Mouse (Mus musculus): ENCODE measurements around the gene Kmt2d.
A peak's percentile ranks its signal among the peaks of the same experiment; 100 is the strongest.

Kmt2d gene

DNA sequence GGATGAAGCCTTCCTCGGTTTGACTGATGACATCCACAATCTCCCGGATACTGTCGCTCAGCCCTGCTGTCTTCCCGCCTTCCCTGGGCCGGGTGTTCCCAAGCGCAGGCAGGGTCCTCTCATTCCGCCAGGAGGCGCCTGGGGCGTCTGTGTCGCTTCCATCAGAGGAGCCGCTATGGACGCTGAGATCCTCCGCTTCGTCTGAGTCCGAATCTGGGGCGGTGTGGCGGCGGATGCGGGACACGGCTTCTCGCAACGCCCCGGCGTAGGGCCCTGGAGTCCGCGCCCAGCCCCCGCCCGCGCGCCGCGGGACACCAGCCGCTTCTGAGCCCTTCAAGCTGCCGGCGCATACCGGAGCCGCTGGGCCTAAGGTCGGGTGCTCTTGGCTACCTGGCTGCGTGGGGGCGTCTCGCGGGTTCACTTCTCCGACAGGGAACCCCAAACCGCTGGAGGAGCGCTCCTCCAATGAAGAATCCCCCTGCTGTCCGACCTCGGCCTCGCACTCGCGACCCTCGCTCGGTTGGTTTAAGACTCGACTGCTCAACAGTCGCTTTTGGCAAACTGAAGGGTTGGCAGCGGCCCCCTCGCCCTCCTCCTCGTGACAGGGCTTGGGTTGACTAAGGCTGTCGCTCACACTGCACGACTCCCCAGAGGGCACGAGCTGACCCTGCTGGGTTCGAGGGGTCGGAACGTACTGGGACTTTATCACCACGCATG lies 65.5 kb downstream of the Kmt2d start:
- DNase-seq (ENCODE audit: inconsistent age in 2 of 2, low spot score in 1 of 2): peak; percentile 69 to 88

DNA sequence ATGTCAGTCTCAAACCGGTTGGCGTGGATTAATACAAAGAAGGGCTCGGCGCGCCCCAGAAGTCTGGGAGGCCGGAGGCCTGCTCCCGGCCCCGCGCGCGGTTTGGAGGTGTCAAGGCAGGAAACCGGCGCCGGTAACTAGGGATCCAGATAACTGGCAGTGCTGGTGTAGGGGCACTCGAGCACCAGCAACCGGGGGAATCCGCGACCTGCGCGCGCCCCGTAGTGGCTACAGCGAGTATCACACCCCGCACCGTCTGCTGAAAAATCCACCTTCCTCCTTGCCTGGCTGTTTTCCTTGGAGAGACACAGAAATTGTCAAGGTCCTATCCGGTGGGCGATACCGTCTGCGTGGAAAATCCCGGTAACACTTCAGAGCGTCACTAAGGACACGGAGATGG lies 67.0 kb downstream of the Kmt2d start:
- peak; percentile 83 to 95 for DNase-seq (ENCODE audit: inconsistent age in 2 of 2, low spot score in 1 of 2)

DNA sequence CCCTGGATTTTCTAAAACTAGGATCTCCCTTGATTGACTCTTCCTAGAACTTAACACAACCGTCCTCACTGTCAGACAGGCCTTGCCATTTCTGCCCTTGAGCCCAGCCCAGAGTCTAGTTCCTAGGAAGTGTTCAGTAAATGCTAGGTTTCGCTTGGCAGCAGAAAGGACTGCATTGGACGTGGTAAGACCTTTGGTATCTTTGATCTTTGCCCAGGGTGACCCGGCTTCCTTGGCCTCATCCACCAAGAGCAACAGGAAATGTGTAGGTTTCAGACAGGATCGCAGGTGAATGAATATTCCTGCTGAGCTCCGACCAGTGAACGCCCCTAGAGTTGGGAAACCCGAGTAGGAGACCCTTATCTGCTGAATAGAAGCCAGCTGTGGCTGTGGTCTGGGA lies 68.1 kb downstream of the Kmt2d start:
- no peak for DNase-seq (ENCODE audit: inconsistent age in 2 of 2, low spot score in 1 of 2)

DNA sequence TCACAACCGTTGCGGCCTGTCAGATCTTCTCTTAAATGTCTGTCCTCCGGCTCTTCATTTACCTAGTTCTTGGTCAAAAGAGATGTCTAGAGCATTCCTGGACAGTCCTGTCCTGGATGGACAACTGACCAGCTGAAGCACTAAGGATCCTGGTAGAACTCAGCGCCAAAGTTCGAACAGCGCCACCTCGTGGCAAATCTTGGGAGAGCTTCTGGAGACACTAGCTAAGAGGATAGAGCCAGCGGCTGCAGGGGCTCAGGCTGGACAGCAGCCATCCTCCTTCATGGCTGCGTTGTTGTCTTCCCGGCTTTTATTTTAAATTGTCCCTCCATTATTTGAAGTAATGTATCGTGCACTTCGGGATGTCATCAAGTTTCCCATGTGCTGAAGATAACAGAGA lies 71.6 kb downstream of the Kmt2d start:
- peak; percentile 76 to 92 for DNase-seq (ENCODE audit: inconsistent age in 2 of 2, low spot score in 1 of 2)

DNA sequence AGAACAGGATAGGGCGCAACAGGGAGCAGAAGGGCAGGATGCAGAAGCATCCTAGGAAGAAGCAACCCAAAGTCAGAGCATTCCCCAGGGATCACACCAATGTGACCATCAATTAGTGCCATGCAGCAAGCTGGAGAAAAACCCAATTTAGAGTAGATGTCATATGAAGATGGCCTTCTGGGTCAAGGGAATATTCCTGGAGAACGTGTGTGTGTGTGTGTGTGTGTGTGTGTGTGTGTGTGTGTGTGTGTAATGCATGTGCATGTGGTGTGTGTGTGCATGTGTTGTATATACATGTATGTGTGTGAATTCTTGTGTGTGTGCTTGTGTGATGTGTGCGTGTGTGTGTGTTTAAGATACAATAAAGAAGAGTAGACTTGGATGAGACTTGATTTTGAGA lies 72.1 kb downstream of the Kmt2d start:
- DNase-seq (ENCODE audit: inconsistent age in 2 of 2, low spot score in 1 of 2): no peak

DNA sequence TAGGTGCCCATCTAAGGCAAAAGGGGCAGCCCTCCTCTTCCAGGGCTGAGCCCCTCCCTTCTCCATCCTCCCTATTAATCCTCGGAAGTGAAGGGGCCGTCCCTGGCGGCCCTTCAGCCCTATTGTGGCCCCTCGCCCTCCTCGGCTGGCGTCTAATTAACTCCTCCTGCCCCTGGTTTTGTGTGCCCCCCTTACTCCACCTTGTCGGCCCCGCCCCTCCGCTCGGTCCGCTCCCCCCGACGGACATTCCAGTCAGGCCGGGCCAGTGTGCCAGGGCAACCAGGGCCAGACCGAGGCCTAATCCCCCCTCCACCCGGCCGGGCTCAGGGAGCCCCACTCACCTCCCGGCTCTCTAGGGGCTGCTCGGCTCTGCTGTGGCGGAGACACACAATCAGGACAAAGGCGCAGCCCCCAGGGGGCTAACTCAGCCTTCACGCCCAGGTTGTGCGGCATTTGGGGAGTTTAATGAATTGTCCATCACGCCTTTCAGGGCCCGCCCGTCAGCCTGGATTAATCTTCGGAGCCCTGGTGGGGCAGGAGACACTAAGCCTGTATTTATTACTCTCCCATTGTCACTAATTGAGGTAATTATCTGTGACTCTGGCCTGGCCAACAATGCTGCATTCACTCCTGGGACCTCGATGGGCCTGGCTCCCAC lies 73.0 kb downstream of the Kmt2d start:
- no peak for DNase-seq (ENCODE audit: inconsistent age in 2 of 2, low spot score in 1 of 2)

DNA sequence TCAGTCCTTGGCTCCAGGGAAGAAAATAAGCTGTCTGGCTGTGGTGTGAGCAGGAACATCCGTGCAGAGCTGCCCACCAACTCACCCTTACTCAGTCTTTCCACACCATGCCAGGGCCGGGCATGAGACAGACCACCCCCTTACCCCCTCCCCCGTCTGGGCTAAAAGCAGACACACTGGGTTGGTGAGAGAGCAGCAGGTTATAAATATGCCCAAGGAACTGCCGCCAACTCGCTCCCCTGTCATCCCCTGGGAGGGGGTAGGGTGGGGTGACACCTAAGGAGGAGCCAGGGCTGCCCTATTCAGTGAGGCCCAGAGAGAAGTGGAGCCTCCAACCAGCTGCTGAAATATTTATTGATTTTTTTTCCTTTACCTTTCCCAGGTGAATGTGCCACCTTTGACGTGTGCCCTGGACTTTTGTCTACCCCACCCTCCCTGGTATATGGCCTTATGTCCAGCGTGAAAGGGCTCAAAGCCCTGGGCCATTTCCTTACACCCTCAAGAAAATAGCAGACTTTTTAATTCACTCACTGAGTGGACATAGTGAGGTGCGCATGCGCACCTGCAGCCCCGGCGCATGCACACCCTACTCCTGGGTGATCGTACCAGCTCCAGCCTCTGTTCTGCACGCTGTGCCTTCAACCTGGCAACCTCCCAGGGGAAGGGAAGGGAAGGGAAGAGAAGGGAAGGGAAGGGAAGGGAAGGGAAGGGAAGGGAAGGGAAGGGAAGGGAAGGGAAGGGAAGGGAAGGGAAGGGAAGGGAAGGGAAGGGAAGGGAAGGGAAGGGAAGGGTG lies 74.0 kb downstream of the Kmt2d start:
- DNase-seq (ENCODE audit: inconsistent age in 2 of 2, low spot score in 1 of 2): no peak

DNA sequence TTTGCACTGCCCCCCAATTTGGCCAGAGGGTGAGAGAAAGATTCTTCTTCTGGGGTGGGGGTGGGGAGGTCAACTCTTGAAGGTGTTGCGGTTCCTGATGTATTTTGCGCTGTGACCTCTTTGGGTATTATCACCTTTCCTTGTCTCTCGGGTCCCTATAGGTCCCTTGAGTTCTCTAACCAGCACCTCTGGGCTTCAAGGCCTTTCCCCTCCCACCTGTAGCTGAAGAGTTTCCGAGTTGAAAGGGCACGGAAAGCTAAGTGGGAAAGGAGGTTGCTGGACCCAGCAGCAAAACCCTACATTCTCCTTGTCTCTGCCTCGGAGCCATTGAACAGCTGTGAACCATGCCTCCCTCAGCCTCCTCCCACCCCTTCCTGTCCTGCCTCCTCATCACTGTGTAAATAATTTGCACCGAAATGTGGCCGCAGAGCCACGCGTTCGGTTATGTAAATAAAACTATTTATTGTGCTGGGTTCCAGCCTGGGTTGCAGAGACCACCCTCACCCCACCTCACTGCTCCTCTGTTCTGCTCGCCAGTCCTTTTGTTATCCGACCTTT lies 77.8 kb downstream of the Kmt2d start:
- no peak for DNase-seq (ENCODE audit: inconsistent age in 2 of 2, low spot score in 1 of 2)

DNA sequence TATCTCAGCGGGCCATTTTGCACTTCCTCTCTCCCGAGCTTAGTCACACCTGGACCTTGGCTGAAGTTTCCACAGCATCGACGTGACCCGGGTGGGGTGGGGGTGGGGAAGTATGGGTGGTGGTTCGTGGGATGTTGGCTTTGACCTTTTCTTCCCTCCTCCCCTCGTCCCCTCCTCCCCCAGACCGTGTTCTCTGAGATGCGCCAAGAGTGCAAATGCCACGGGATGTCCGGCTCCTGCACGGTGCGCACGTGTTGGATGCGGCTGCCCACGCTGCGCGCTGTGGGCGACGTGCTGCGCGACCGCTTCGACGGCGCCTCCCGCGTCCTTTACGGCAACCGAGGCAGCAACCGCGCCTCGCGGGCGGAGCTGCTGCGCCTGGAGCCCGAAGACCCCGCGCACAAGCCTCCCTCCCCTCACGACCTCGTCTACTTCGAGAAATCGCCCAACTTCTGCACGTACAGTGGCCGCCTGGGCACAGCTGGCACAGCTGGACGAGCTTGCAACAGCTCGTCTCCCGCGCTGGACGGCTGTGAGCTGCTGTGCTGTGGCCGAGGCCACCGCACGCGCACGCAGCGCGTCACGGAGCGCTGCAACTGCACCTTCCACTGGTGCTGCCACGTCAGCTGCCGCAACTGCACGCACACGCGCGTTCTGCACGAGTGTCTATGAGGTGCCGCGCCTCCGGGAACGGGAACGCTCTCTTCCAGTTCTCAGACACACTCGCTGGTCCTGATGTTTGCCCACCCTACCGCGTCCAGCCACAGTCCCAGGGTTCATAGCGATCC lies 78.6 kb downstream of the Kmt2d start:
- no peak for DNase-seq (ENCODE audit: inconsistent age in 2 of 2, low spot score in 1 of 2)

DNA sequence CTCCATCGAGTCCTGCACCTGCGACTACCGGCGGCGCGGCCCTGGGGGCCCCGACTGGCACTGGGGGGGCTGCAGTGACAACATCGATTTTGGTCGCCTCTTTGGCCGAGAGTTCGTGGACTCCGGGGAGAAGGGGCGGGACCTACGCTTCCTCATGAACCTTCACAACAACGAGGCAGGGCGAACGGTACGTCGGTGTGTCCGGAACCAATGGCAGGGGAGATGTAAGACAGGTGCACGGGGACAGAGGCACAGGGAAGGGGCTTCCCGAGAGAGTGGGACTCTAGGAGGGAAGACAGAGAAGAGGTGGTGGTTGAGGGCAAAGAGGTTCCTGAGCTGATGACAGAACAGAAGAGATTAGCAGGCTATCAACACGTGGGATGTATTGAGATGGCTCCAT lies 79.2 kb downstream of the Kmt2d start:
- DNase-seq (ENCODE audit: inconsistent age in 2 of 2, low spot score in 1 of 2): no peak

DNA sequence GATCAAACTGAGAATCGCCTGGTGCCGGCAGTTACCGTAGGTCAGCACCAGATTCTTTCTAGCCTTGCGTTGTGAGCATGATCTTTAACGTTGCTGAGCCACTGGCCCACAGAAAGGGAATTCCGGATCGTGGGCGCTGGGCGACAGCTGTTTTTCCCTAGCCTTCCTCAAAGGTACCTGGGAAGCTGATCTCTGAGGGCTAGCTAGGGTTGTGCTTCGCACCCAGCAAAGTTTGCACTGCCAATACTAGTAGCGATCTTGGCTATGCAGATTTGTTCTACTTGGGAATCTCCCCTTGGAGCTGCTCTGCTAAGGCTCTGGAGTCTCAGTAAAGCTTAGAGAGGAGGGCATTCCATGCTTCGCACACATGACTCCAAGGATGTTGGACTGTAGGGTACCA lies 79.8 kb downstream of the Kmt2d start:
- DNase-seq (ENCODE audit: inconsistent age in 2 of 2, low spot score in 1 of 2): peak in 1 of 2 experiments; percentile 44

DNA sequence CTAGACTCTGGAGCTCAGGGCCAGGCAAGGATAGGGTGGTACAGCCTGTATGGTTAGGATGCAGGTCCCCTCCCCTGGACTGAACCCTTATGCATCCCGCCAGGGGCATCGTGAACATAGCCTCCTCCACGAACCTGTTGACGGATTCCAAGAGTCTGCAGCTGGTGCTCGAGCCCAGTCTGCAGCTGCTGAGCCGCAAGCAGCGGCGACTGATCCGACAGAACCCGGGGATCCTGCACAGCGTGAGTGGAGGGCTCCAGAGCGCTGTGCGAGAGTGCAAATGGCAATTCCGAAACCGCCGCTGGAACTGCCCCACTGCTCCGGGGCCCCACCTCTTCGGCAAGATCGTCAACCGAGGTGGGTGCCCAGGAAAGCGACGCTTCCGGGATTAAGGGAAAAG lies 80.2 kb downstream of the Kmt2d start:
- DNase-seq (ENCODE audit: inconsistent age in 2 of 2, low spot score in 1 of 2): no peak

DNA sequence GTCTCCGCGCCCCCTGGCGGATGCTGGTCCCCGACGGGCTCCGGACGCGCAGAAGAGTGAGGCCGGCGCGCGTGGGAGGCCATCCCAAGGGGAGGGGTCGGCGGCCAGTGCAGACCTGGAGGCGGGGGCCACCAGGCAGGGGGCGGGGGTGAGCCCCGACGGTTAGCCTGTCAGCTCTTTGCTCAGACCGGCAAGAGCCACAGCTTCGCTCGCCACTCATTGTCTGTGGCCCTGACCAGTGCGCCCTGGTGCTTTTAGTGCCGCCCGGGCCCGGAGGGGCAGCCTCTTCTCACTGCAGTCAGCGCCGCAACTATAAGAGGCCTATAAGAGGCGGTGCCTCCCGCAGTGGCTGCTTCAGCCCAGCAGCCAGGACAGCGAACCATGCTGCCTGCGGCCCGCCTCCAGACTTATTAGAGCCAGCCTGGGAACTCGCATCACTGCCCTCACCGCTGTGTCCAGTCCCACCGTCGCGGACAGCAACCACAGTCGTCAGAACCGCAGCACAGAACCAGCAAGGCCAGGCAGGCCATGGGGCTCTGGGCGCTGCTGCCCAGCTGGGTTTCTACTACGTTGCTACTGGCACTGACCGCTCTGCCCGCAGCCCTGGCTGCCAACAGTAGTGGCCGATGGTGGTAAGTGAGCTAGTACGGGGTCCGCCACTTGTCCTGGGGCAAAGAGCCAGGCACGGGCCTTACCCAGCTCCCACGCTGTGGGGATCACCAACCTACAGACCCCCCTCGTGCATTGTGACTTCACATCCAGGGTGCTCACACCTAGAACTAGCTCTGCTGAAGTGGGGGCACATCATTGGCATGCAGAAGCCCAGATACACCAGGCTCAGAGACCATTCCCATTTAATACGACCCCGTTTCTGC lies 81.1 kb downstream of the Kmt2d start, which contains the start of gene Wnt1:
TSS of gene Wnt1 (plus strand) at position 197 of the 875 bp plus-strand sequence.
- DNase-seq (ENCODE audit: inconsistent age in 2 of 2, low spot score in 1 of 2): peak in 1 of 2 experiments; percentile 47

DNA sequence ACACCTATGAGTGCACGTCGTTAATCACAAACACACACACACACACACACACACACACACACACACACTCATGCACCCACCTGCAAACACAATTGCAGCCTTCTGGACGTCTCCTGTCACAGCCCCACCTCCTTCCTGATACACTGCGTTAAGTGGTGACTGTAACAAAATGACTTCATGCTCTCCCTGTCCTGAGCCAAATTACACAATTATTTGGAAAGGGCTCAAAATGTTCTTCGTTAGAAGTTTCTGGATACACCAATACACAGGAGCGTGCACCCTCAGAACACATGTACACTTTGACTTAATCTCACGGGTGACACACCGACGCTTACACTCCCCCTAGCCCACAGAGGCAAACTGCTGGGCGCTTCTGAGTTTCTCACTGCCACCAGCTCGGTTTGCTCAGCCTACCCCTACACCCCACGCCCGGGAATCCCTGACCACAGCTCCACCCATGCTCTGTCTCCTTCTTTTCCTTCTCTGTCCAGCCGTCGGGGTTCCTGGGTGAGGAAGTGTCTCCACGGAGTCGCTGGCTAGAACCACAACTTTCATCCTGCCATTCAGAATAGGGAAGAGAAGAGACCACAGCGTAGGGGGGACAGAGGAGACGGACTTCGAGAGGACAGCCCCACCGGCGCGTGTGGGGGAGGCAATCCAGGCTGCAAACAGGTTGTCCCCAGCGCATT lies 81.9 kb downstream of the Kmt2d start:
- peak in 1 of 2 experiments; percentile 79 for DNase-seq (ENCODE audit: inconsistent age in 2 of 2, low spot score in 1 of 2)

DNA sequence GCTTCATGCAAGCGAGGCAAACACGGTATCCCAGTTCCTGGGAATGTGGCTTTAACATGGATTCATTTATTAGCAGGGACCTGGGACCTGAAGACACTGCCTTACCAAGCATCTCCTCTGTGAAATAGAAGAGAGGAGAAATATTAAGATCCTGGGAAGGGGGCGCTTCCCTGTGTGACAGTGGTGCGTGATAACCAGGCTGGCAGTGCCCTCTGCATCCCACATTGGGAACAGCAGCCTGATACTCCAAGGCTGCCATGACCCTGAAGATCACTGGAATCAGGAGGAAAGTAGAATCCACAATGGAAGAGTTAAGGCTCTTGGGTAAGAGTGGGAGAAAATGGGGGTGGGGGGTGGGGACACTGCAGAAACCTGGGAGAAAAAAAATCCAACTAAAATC lies 83.1 kb downstream of the Kmt2d start:
- no peak for DNase-seq (ENCODE audit: inconsistent age in 2 of 2, low spot score in 1 of 2)

DNA sequence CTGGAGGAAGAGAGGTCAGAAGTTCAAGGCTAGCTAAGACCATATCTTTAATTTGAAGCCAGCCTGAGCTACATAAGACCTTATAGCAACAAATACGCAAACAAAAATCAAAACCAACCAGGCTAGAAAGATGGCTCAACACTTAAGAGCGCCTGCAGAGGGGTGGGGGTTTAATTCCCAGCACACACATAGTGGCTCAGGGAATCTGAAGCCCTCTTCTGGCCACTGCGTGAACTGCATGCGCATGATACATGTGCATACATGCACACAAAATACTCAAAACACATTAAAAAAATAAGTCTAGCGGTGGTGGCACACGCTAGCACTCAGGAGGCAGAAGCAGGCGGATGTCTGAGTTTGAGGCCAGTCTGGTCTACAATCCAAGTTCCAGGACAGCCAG lies 85.3 kb downstream of the Kmt2d start:
- DNase-seq (ENCODE audit: inconsistent age in 2 of 2, low spot score in 1 of 2): no peak

Measured in adrenal gland, adult (tissue).